Mouse (Mus musculus): ENCODE results near the gene Mrgprb1. TPM values are rescaled to one million over a fixed set of nuclear protein-coding genes. Genes with fewer than 3 reads are reported as not detected.
"Not testable (repeated sequence)": the region's sequence is repeated elsewhere in the genome, so short reads cannot be mapped to it uniquely, and the experiment has no call there.

Mrgprb1 gene
- not detected in 2 replicates for polyA plus RNA-seq (2015; fragmentation: Nextera tagmentation; extraction: Ambion mirVana)

GRCm38 (mm10) chr7:48456242-48456641 lies at the start of gene Mrgprb1:
Gene Mrgprb1, minus strand, starts transcription at chr7:48456342.
- H3K4me2 ChIP-seq: no peak within 1 kb of the TSS

GRCm38 (mm10) chr7:48499221-48499620 lies 43.1 kb upstream of the Mrgprb1 start, which contains the start of gene Mrgprx2:
Gene Mrgprx2, minus strand, starts transcription at chr7:48499321.
- Histone ChIP-seq H3K9me3 (no peaks in the 10 kb centered on the region), H3K4me2 (no peak within 1 kb of the TSS), H3K27me3 (no peaks in the 10 kb centered on the region), H3K4me1 (no peaks in the 10 kb centered on the region), H3K9ac (no peak within 1 kb of the TSS), H3K27ac (no peak within 1 kb of the TSS), H3K4me3 (no peak within 1 kb of the TSS), H3K36me3 (no peaks in the 10 kb centered on the region)
- no peak for ATAC-seq (ENCODE audit: borderline replicate concordance, extremely low read depth, low FRiP score, low TSS enrichment)

More at GRCm38 (mm10) chr7:48456242-48456641, at the start of gene Mrgprb1:
- Histone ChIP-seq H3K4me3 (no peak within 1 kb of the TSS), H3K9ac (no peak within 1 kb of the TSS), H3K4me1 (no peaks in the 10 kb centered on the region), H3K9me3 (peaks cover 3% of the 10 kb centered on the region; the same call in 1 of the 2 replicates), H3K27me3 (no peaks in the 10 kb centered on the region), H3K27ac (no peak within 1 kb of the TSS), H3K36me3 (no peaks in the 10 kb centered on the region)
- ATAC-seq (ENCODE audit: borderline replicate concordance, extremely low read depth, low FRiP score, low TSS enrichment): no peak
- 78% methylated on average over 3 of the region's 3 CpGs for WGBS

DNA sequence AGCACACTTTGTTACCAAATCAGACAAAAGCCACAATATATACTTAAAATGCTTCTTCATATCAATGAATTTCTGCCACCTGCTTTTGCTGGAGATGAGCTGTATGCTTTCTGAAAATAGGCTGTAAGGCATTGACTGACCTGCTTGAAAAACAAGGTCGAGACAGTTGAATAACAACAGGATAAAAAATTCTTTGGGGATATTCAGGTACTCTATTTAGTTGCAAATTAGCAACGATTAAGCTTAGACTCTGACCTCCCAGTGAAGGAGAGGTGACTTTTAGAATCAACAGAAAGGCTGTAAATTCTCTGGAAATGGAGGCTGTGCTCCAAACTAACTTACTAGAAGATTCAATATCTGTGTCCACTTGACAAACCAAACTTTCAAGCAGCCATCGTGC lies 19.6 kb downstream of the Mrgprb1 start:
- no peak overlapping the region for H3K4me2 ChIP-seq
- WGBS: 49% methylated on average over 3 of the region's 3 CpGs
- no peak overlapping the region for H3K4me3 ChIP-seq
- no peaks in the 10 kb centered on the region for H3K4me1 ChIP-seq
- H3K27ac ChIP-seq: no peak overlapping the region
- H3K36me3 ChIP-seq: no peaks in the 10 kb centered on the region
- ATAC-seq (ENCODE audit: borderline replicate concordance, extremely low read depth, low FRiP score, low TSS enrichment): no peak
- no peaks in the 10 kb centered on the region for H3K27me3 ChIP-seq
- peaks cover 5% of the 10 kb centered on the region; the same call in 1 of the 2 replicates for H3K9me3 ChIP-seq
- H3K9ac ChIP-seq: no peak overlapping the region

GRCm38 (mm10) chr7:48435936-48436335 lies 20.2 kb downstream of the Mrgprb1 start:
- H3K9me3 ChIP-seq; H3K27ac ChIP-seq; H3K4me3 ChIP-seq; H3K9ac ChIP-seq; H3K36me3 ChIP-seq; H3K4me1 ChIP-seq; ATAC-seq (ENCODE audit: borderline replicate concordance, extremely low read depth, low FRiP score, low TSS enrichment); H3K4me2 ChIP-seq; H3K27me3 ChIP-seq: not testable (repeated sequence)
- WGBS: 78% methylated on average over 3 of the region's 3 CpGs

Other genes starting within 250 kb of the Mrgprb1 start
- gene Mrgprb8, start 67.8 kb downstream of the Mrgprb1 start, polyA plus RNA-seq (2015; fragmentation: Nextera tagmentation; extraction: Ambion mirVana): not detected in 2 replicates
- gene Mrgprx2, start 43.0 kb upstream of the Mrgprb1 start, polyA plus RNA-seq (2015; fragmentation: Nextera tagmentation; extraction: Ambion mirVana): not detected in 2 replicates
- gene Mrgprb2, start 101.7 kb upstream of the Mrgprb1 start, polyA plus RNA-seq (2015; fragmentation: Nextera tagmentation; extraction: Ambion mirVana): 0.08 TPM in 1 of 2 replicates, not detected in the other
- gene Mrgprb3, start 187.5 kb upstream of the Mrgprb1 start, polyA plus RNA-seq (2015; fragmentation: Nextera tagmentation; extraction: Ambion mirVana): not detected in 2 replicates